Mouse (Mus musculus): ENCODE measurements around the gene Cdkn1b.

GRCm38 (mm10) chr6:134927595-134928095, 7.4 kb downstream of the Cdkn1b start:
- TF ChIP-seq CTCF (IDR thresholded peaks at IDR 0.05; ENCODE audit: borderline replicate concordance, insufficient read depth, low read depth, low read length): no peak
- no peak for TF ChIP-seq POLR2A (IDR thresholded peaks at IDR 0.05; ENCODE audit: borderline replicate concordance, insufficient read depth, low read length)
